Mouse (Mus musculus) limb, embryonic 15.5 days (tissue): ENCODE results near the gene Foxd2. TPM values are rescaled to one million over a fixed set of nuclear protein-coding genes. Genes with fewer than 3 reads are reported as not detected.

Source experiments
- ATAC-seq: fragments of 200-750 bp; cut with Nextera tagmentation; 2 replicates; pipeline ENCODE4 v1.8.0; 2017; ENCODE audit warnings: low read depth, moderate TSS enrichment; ENCODE audit not compliant: insufficient number of reproducible peaks, low FRiP score, low TSS enrichment
- H3K27ac ChIP-seq: fragments of 300-500 bp; sonication (generic); 2 replicates; pipeline ENCODE4 v1.5.1; 2015; ENCODE audit warnings: moderate library complexity, mild to moderate bottlenecking, inconsistent platforms
- H3K27me3 ChIP-seq: fragments of 300-500 bp; sonication (generic); 2 replicates; pipeline ENCODE4 v1.6.1; 2015; ENCODE audit warnings: inconsistent platforms
- H3K36me3 ChIP-seq: fragments of 300-500 bp; sonication (generic); 2 replicates; pipeline ENCODE4 v1.6.1; 2015; ENCODE audit warnings: inconsistent platforms
- H3K4me1 ChIP-seq: fragments of 300-500 bp; sonication (generic); 2 replicates; pipeline ENCODE4 v1.6.1; 2015; ENCODE audit warnings: inconsistent platforms
- H3K4me2 ChIP-seq: fragments of 300-500 bp; sonication (generic); 2 replicates; pipeline ENCODE4 v1.6.1; 2015; ENCODE audit warnings: mild to moderate bottlenecking, inconsistent platforms
- H3K4me3 ChIP-seq: fragments of 300-500 bp; sonication (generic); 2 replicates; pipeline ENCODE4 v1.5.1; 2015; ENCODE audit warnings: mild to moderate bottlenecking, inconsistent platforms
- H3K9ac ChIP-seq: fragments of 300-500 bp; sonication (generic); 2 replicates; pipeline ENCODE4 v1.6.1; 2015; ENCODE audit warnings: inconsistent platforms
- H3K9me3 ChIP-seq: fragments of 300-500 bp; sonication (generic); 2 replicates; pipeline ENCODE4 v1.6.1; 2016; ENCODE audit warnings: inconsistent platforms
- WGBS: fragments of 180-500 bp; shearing (Covaris S2); methylation state at CpG from one replicate; pipeline ENCODE4 v1.1.7; 2015; 5-methylcytosine and 5-hydroxymethylcytosine counted together
- polyA plus RNA-seq: library from polyadenylated mRNA; unstranded; fragments of >200 nt; fragmentation: Nextera tagmentation; extraction: Ambion mirVana; gene quantifications from 2 replicates; pipeline ENCODE4 v1.2.1, GENCODE M21; 2015

Foxd2 gene
- polyA plus RNA-seq, 1 experiment from 2014 or later, result 0.96 TPM

DNA sequence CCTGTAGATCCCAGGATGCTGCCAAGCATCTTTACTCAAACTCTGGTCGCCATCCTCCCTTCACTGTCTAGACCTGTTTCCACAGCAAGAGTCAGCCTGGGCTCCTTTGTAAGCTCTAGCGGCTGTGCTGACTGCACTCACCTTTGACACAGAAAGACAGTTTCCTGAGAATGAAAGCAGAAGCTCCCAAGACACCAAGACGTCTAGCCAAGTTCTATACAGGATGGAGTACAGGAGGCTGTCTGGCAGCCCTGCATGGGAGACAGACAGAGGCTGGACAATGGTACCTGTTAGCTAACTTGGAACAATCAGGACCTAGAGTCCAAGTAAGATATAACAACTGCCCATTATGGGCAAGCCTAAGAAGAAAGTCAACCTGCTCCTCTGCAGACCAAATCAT is 8.8 kb downstream of the Foxd2 start:
- Histone ChIP-seq H3K9me3 (no peaks in the 10 kb centered on the region), H3K4me2 (no peak overlapping the region)
- WGBS, result 8% methylated on average over 3 of the region's 3 CpGs

DNA sequence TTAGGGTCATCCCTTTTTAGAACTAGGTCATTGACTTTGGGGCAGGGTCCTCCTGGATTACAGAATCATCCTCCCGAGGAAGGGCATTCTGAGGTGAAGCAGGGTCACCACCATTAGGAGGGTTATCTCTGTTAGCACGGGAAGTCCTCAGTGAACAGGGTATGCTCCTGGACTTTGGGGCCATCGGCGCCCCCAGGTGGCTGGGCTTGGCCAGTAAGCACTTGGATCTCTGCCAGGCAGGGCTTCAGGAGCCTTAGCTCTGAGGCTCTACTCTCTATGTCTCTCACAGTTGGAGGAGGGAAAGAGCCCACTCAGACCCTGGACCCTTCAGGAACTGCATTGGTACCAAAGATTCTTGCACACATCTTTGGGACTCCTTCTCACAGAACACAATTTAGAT is 10.8 kb downstream of the Foxd2 start:
- Histone ChIP-seq H3K36me3 (no peaks in the 10 kb centered on the region), H3K9me3 (no peaks in the 10 kb centered on the region), H3K27me3 (peaks cover 89% of the 10 kb centered on the region), H3K9ac (no peak overlapping the region), H3K27ac (no peak overlapping the region), H3K4me1 (peaks cover 13% of the 10 kb centered on the region), H3K4me3 (no peak overlapping the region), H3K4me2 (no peak overlapping the region)
- ATAC-seq, result no peak
- 8% methylated on average over 4 of the region's 4 CpGs for WGBS

More for the DNA sequence above, 8.8 kb downstream of the Foxd2 start:
- Histone ChIP-seq H3K4me1 (peaks cover 15% of the 10 kb centered on the region), H3K9ac (no peak overlapping the region), H3K27ac (no peak overlapping the region), H3K27me3 (peaks cover 97% of the 10 kb centered on the region), H3K4me3 (no peak overlapping the region), H3K36me3 (no peaks in the 10 kb centered on the region)
- ATAC-seq, result no peak

DNA sequence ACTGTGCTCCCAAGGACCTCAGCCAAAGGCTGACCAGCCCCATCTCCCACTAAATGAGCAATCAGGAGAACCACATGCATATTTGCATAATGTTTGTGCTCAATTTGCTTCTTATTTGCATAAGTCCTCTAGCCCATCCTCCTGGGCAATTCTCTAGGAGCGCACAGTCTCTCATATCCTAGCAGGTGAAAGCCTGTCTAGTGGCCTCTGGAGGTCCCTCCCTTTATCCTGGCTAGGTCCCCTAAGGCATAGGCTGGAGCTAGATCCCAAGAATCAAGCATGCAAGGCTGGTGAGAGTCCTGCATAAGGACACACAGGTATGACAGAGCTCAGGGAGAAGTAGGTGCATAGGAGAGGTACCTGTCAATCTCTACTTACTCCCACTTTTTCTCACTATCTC is 26.4 kb downstream of the Foxd2 start:
- WGBS, result 93% methylated on average over 1 of the region's 1 CpGs
- no peaks in the 10 kb centered on the region for H3K9me3 ChIP-seq
- no peak overlapping the region for H3K4me2 ChIP-seq
- no peak for ATAC-seq
- H3K4me3 ChIP-seq, result no peak overlapping the region
- peaks cover 17% of the 10 kb centered on the region for H3K27me3 ChIP-seq
- H3K36me3 ChIP-seq, result no peaks in the 10 kb centered on the region
- H3K4me1 ChIP-seq, result no peaks in the 10 kb centered on the region
- no peak overlapping the region for H3K9ac ChIP-seq
- no peak overlapping the region for H3K27ac ChIP-seq

DNA sequence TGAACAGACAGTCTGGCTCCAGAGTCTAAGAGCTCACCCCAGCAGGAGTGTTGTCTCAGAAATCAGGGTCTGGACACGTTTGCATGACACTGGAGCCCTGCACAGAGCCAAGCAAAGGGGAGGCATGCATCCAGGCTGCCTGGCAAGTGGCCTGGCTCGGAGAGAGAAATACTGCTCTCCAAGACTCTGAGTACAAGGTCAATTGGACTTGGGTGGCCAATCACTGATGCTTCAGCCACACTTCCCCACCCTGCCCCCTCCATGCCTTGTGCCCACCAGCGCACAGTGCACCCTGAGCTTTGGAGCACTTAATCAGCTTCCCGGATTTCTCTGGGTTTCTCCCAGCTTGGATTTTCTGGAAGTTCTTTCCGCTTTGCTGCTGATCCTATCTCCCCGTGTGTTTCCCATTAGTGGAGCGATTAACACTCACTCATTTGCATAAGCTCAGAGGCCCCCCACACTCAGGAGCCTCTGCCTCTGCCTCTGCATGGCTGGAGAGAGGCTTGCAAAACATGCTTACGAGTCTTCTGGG is 32.2 kb downstream of the Foxd2 start:
- no peaks in the 10 kb centered on the region for H3K36me3 ChIP-seq
- no peak overlapping the region for H3K4me2 ChIP-seq
- WGBS, result 20% methylated on average over 8 of the region's 8 CpGs
- H3K9me3 ChIP-seq, result no peaks in the 10 kb centered on the region
- H3K27me3 ChIP-seq, result peaks cover 6% of the 10 kb centered on the region; the same call in 1 of the 2 replicates
- ATAC-seq, result no peak
- no peak overlapping the region for H3K4me3 ChIP-seq
- H3K4me1 ChIP-seq, result no peaks in the 10 kb centered on the region
- H3K27ac ChIP-seq, result no peak overlapping the region
- H3K9ac ChIP-seq, result no peak overlapping the region

DNA sequence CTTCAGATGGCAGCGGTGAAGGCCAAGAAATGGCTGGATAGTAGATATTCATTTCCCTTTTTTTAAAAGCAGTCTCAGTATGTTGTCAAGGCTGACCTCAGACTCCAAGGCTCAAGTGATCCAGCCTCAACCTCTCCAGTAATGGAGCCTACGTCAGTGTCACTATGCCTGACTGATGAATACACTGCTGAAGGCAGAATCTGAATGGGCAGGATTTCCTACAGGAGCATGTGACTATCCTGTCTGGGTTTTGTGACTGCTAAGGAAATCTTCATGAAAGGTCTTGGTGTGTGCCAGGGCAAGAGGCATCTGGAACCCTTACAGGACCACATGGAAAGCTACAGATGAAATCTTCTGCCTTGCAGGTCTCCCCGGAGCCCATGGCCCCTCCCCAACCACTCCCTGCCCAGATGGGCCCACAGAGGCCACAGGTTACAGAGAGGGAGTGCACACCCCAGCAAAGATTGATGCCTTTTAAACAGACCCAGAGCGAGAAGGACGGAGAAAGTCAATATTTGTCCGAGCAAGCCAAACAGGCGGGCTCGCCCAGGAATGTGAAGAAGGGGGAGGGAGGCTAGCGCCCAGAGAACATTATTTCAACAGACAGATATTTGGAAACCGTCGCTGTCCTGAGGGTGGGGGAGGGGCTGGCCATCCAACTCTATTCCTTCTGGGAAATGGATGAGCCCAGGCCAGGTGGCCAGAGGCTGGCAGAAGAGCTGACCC is 38.7 kb downstream of the Foxd2 start:
- Histone ChIP-seq H3K27me3 (no peaks in the 10 kb centered on the region), H3K4me3 (no peak overlapping the region), H3K27ac (no peak overlapping the region), H3K4me1 (no peaks in the 10 kb centered on the region), H3K9me3 (no peaks in the 10 kb centered on the region), H3K36me3 (no peaks in the 10 kb centered on the region), H3K4me2 (no peak overlapping the region), H3K9ac (no peak overlapping the region)
- no peak for ATAC-seq
- 42% methylated on average over 11 of the region's 11 CpGs for WGBS

DNA sequence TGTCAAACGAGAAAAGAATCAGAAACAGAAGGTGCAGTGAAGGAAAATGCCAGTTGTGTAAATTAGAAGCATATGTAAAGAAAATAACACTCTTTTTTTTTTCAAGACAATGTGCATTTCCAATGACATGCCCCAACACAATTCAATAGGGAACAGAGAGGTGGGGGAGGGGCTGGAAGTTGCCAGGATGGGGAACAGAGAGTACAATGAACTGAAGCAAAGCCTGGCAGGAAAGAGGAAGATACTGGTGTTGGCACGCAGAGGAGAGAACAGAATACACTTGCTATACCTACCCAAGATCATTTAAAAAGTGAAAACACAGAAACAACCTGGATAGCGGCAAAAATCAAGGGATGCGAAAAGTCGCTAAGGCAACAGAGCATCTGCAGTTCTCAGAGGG is 45.5 kb downstream of the Foxd2 start:
- ATAC-seq, result no peak
- H3K27me3 ChIP-seq, result no peaks in the 10 kb centered on the region
- WGBS, result 69% methylated on average over 5 of the region's 5 CpGs

DNA sequence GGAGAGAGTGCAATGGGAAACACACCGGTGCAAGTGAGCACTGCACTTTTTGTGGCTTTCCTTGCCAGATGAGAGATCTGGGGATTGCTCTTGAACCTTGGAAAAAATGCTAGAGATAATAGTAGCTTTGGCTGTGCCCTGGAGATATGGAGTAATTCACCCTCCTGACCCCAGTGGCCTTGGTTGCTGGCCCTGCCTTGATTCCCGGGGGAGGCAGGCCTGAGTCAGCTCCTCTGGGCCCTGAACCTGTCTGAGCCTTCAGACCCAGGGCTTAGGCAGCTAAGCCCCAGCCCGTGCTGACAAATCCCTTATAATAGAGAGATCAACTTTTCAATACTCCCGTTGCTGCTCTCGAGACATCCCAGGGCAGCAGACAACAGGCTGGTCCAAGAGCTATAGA is 50.2 kb downstream of the Foxd2 start:
- H3K4me2 ChIP-seq, result no peak overlapping the region
- no peaks in the 10 kb centered on the region for H3K36me3 ChIP-seq
- no peak overlapping the region for H3K27ac ChIP-seq
- no peaks in the 10 kb centered on the region for H3K4me1 ChIP-seq
- H3K9ac ChIP-seq, result no peak overlapping the region
- H3K4me3 ChIP-seq, result no peak overlapping the region
- H3K27me3 ChIP-seq, result no peaks in the 10 kb centered on the region
- ATAC-seq, result no peak
- whole genome bisulfite sequencing, result 52% methylated on average over 5 of the region's 5 CpGs
- no peaks in the 10 kb centered on the region for H3K9me3 ChIP-seq

More for the DNA sequence above, 45.5 kb downstream of the Foxd2 start:
- Histone ChIP-seq H3K9me3 (no peaks in the 10 kb centered on the region), H3K4me2 (no peak overlapping the region), H3K9ac (no peak overlapping the region), H3K4me1 (no peaks in the 10 kb centered on the region), H3K36me3 (no peaks in the 10 kb centered on the region), H3K4me3 (no peak overlapping the region), H3K27ac (no peak overlapping the region)

Other genes with a start within 250 kb of the Foxd2 start
- gene Gm12830, start 87.2 kb downstream of the Foxd2 start, polyA plus RNA-seq, result not detected in 2 replicates
- not detected in 2 replicates for gene Foxe3, start 17.1 kb upstream of the Foxd2 start, polyA plus RNA-seq
- 125 and 130 TPM in 2 replicates for gene Cmpk1, start 78.4 kb upstream of the Foxd2 start, polyA plus RNA-seq
- 7.6 and 9.3 TPM in 2 replicates for gene Stil, start 91.3 kb upstream of the Foxd2 start, polyA plus RNA-seq
- 0.67 and 1.0 TPM in 2 replicates for gene Tal1, start 147.6 kb upstream of the Foxd2 start, polyA plus RNA-seq
- 94.4 and 100 TPM in 2 replicates for gene Pdzk1ip1, start 179.8 kb upstream of the Foxd2 start, polyA plus RNA-seq
- not detected in 2 replicates for gene Cyp4x1, start 225.4 kb upstream of the Foxd2 start, polyA plus RNA-seq